Mouse (Mus musculus) stomach, postnatal 0 days (tissue): ENCODE data around the gene Ralb.

Experiments
- CTCF ChIP-seq: IDR thresholded peaks from 2 replicates; pipeline ENCODE4 v1.5.1; 2016; ENCODE audit warnings: antibody characterized with exemption, low read depth, mild to moderate bottlenecking, moderate library complexity
- EP300 ChIP-seq: optimal IDR thresholded peaks from 2 replicates; pipeline ENCODE3; 2016; ENCODE audit warnings: antibody characterized with exemption

DNA sequence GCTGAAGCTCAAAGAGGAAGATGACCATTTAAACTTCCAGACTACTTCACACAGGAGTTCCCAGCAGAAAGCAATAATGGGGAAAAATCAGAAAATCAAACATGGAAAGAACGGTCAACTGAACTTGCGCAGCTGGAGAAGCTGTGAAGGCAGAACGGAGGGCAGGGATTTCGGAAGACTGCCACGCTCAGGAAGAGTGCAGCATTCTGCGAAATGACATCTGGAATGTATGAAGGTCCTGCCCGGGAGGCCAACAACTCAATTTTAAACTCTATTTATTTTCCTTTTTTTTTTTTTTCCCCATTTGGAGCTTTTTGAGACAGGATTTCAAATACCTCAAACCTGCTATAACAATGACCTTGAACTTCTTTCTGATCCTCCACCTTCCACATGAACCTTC lies 13.8 kb downstream of the Ralb start:
- TF ChIP-seq EP300 (no peak), CTCF (no peak)
